Mouse (Mus musculus) gastrocnemius, postnatal 36 days (tissue): ENCODE data around the gene Efna3. TPM values are rescaled to one million over a fixed set of nuclear protein-coding genes. Genes with fewer than 3 reads are reported as not detected.

Source experiments
- DNase-seq, 2 experiments: peaks; one replicate each; pipeline ENCODE4 v3.0.0; 2022
- intact Hi-C: fragments of 180-260 bp; cut with DNase I; formaldehyde crosslinking; loops from one replicate; pipeline ENCODE4 v1.15.1; 2025
- total RNA-seq, 2 experiments: library from RNA; stranded (reverse); gene quantifications; 2 replicates each; pipeline ENCODE4 v1.2.3; 2021

Efna3 gene
- total RNA-seq, 2 experiments from 2014 or later, result not detected

DNA sequence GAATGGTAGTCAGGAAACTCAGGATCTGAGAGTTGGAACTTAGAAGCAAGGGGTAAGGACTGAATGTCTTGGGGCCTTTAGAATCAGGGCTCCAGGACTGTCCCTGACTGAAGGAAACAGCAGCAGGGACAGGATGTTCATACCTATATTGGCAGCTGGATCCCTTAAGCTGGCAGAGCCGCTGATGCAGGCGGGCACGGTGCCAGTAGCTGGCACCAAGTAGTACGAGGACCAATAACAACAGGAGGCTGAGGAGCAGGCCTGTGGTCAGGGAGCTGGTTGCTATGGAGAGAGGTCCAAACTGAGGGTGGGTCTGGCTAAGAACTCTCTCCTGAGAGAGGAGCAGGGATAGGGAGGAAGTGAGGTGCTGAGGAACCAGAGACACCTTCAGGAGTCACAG lies 19.0 kb upstream of the Efna3 start:
- intact Hi-C loops, result loop anchor here (2.0 to 10.0 kb wide), 3 partner anchors 13 to 343 kb away; no protein-coding TSS in a partner anchor
- no peak for DNase-seq

DNA sequence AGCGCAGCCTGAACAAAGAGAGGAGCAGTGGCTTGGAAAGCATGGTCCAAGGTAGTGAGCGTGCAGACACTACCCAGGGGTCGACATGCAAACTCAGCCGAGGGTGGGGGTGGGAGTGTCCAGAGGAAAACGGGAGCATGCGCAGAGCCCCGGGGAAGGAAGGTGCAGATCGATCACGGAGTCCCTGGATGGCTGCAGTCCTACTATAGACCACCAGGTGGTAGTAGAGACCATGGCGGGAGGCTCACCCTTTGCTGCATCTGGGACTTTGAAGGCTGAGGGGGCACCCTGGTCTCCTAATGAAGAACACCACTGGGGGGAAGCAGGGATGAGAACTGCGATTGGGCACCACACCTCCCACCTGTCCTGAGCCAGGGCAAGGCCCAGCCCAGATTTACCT lies 17.7 kb upstream of the Efna3 start:
- DNase-seq, result peak in 1 of 2 experiments; percentile 67
- intact Hi-C loops, result loop anchor here (2.0 to 10.0 kb wide), 3 partner anchors 14 to 344 kb away; no protein-coding TSS in a partner anchor

DNA sequence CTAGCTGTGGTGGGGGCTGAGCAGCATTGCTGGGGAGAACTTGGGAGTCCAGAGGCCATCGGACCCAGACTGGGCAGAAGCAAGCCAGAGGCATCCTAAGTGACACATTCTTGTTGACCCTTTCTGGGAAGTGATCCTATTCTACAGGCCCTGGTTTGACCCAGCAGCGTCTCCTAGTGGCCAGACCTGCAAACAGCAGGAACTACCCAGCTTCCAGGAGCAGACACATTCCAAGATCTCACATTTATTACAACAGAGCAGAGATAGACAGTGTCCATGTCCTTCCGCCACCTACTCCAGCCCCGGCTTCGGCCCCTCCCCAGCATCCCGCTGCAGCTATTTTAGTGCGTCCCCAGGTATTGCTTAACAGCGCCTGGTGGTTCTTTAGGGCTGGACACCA lies 16.7 kb upstream of the Efna3 start:
- intact Hi-C loops, result no loop called here
- DNase-seq, result peak; percentile 51 to 66

- DNase-seq, result no peak
- intact Hi-C loops, result no loop called here
Measured at GRCm38 (mm10) chr3:89337721-89338578, 15.2 kb upstream of the Efna3 start, which contains the start of gene Efna4. Gene Efna4 (minus strand): TSS chr3:89338028.

DNA sequence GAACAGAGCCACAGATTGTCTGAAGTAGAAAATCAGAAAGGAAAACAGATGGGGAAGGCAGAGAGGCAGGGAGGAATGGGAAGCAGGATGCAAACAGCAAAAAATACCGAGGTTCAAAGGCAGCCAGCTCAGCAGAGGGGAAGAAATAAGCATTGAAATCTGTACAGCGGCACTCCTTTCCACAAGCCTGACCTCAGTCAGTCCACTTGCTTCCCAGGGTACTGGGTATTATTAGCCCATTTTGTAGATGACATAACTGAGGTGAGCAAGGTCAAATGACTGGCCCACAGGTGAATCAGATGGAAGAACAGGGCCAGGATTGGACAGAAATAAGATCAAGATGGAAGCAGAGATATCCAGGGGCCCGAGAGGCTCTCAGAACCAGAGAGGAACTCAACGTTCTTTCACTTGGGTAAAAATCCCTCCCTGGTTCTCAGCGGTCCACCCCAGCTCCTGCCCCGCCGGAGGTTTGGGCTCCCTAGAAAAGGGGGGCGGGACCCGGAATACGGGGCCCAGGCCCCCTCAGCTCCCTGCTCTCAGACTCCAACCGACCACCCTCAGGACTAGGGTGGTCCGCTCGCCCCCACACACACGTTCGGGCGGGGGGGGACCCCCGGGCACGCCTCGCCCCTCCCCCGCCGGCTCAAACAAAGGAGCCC lies 14.4 kb upstream of the Efna3 start:
- intact Hi-C loops, result no loop called here
- DNase-seq, result no peak

DNA sequence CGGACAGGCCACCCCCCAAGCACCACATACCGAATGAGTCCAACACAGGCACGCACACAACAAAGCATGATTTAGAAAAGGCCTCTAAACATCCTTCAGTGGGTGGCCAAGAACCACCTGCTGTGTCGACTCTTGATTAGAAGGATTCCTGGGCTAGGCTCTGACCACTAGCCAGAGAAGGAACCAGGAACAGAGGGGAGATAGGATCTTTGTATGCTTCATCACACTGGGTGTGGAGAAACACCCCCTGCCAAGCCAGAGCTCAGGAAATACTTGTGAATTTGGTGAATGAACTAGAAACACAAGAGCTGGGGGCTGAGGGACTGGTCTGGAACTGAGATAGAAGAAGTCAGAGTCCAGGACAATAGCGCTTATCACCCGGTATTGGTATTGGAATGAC lies 13.8 kb upstream of the Efna3 start:
- intact Hi-C loops, result no loop called here

GRCm38 (mm10) chr3:89333053-89333452 lies 10.3 kb upstream of the Efna3 start:
- DNase-seq, result no peak
- intact Hi-C loops, result no loop called here

More for the DNA sequence above, 13.8 kb upstream of the Efna3 start:
- no peak for DNase-seq

DNA sequence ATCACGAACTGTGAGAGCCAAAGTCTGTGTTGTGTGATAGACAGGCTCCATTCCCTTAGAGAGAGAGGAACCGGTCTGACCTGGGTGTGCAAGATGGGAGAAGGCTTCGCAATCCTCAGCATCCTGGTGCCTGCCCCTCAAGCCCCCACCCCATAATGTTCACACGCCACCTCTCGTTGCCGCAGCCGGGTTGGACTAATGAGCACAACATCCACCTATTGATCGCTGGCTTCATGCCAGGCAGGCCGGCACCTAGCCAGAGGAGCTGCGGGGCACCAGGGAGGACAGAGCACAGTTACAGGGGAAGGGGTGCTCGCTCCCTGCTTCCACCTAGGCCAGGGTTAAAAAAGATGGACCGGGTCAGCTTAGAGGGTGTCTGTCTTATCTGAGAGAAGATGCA lies 9.7 kb upstream of the Efna3 start:
- intact Hi-C loops, result no loop called here
- DNase-seq, result no peak

- intact Hi-C loops, result no loop called here
- no peak for DNase-seq
Measured at GRCm38 (mm10) chr3:89332013-89332412, 9.2 kb upstream of the Efna3 start.

GRCm38 (mm10) chr3:89331561-89331960 lies 8.8 kb upstream of the Efna3 start:
- intact Hi-C loops, result no loop called here
- no peak for DNase-seq

DNA sequence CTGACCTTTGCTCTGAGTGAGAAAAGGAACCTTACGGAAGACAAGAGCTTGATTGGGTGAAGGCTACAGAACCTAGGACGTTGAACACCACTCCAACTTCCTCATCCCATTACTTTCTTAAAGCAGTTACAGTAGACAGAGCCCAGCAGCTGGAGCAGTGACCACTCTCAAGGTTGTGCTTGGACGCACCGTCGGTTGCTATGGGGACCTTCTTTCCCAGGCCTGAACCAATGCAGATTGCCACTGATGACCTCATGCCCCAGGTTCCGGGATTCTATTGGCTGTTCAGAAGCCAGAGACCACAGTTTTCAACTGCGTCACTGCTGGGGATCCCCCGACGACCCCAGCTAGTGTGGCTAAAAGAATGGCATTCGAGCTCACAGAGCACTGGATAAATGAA lies 8.2 kb upstream of the Efna3 start:
- no peak for DNase-seq
- intact Hi-C loops, result no loop called here

GRCm38 (mm10) chr3:89330346-89330745 lies 7.6 kb upstream of the Efna3 start:
- DNase-seq, result no peak

DNA sequence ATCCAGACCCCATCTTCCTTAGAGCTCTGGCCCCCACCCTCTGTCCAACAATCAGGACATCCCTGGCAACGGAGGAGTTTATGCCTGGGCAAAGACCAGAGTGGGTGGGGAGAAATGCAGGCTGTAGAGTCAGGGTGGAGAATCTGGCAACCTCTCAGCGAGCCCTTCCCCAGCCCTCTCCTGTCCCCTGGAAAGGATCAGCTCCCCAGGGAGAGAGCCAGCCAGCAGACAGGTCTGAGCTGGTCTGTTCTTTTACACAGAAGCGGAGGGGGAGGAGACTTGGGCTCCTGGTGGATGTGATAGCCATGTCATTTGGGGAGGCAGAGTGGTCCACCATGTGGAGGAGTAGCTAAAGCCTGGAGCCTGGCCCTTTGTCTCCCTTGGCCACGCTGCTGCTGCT lies 5.9 kb upstream of the Efna3 start:
- DNase-seq, result no peak
- intact Hi-C loops, result no loop called here

More at GRCm38 (mm10) chr3:89330346-89330745, 7.6 kb upstream of the Efna3 start:
- intact Hi-C loops, result no loop called here

- intact Hi-C loops, result no loop called here
- DNase-seq, result no peak
Measured at GRCm38 (mm10) chr3:89327371-89327870, 4.7 kb upstream of the Efna3 start.

DNA sequence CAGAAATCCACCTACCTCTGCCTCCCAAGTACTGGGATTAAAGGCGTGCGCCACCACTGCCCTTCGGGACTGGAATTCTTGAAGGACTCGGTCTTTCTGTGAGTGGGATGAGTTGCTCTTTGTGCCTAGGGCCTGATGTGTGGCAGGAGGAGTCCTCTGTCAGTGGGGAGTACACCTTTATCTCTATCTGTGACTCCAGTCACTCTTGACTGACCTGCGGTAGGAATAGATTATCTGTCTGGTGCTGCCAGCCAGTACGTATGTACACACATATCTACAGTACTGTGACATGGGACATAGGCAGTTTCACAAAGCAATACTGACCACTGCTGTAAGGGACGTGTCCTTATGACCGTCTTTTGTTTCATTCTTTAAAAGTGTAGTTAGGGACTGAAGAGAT lies 3.1 kb upstream of the Efna3 start:
- no peak for DNase-seq
- intact Hi-C loops, result no loop called here

DNA sequence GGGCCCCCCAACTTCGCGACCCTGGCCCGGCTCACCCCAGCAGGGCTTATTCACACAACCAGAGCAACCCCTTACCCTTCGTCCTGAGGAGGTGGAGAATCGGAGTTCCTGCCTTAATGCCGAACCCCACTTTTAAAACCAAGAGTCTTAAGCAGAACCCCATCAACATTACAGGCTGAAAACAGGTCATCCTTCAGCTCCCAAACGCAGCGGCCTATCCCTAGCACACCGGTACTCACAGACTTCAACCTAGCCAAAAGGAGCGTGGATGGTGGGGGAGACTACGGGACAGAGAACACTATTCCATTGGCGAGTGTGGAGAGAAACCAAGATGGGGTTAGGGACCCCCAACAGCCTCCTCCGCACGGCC lies 649 bp downstream of the Efna3 start:
- DNase-seq, result no peak
- intact Hi-C loops, result loop anchor here (5.0 kb wide), 1 partner anchor 145 kb away; no protein-coding TSS in a partner anchor

- intact Hi-C loops, result loop anchor here (5.0 kb wide), 1 partner anchor 146 kb away; no protein-coding TSS in a partner anchor
- DNase-seq, result no peak
Measured at GRCm38 (mm10) chr3:89321183-89322130, 1.3 kb downstream of the Efna3 start.

GRCm38 (mm10) chr3:89320581-89321182 lies 2.1 kb downstream of the Efna3 start:
- intact Hi-C loops, result loop anchor here (5.0 kb wide), 1 partner anchor 147 kb away; no protein-coding TSS in a partner anchor
- DNase-seq, result no peak

DNA sequence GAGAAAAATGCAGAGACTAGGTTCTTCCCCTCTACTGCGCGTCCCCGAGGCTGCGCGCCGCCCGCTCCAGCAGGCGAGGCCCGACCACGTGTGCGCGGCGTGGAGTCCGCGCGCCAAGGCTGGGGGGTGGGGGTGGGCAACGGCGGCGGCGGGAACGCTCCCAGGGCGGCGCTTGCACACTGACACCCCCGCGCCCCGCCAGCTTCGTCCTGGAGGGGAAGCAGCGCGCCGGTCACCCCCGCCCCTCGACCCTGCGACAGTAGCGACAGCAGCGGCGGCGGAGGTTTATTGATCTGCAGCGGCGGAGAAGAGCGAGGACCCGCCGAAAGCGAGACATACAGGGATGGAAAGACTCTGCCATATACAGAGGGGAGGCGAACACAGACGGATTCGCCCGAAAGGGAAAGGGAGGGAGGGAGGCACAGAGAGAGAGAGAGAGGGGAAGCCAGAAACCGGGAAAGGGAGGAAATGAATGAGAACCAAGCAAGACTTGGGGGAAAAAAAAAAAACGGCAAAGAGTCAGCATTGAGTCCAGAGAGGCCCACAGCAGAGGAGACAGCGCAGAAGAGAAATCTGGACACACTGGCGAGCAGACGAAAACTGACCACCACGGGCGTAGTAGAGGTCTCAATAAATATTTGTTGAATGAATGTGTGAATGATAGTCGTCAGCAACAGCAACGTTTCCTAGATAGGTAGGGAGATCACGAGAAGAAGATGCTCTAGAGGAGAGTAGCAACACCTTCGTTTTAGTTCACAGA lies 3.0 kb downstream of the Efna3 start:
- DNase-seq, result no peak
- intact Hi-C loops, result loop anchor here (5.0 kb wide), 2 partner anchors 148 to 168 kb away; no protein-coding TSS in a partner anchor
